Mouse (Mus musculus): ENCODE results near the gene Dmgdh. TPM values are rescaled to one million over a fixed set of nuclear protein-coding genes. Genes with fewer than 3 reads are reported as not detected.
A peak's percentile ranks its signal among the peaks of the same experiment; 100 is the strongest.

Dmgdh gene
- polyA plus RNA-seq, 1 experiment from 2014 or later = not detected

- no peaks in the 10 kb centered on the region for H3K27me3 ChIP-seq (ENCODE audit: insufficient read depth, low read length)
- peak; percentile 75 for ATAC-seq (ENCODE audit: insufficient read depth)
- no peak overlapping the region for H3K27ac ChIP-seq (ENCODE audit: low read depth)
- H3K4me2 ChIP-seq = no peak overlapping the region
- no peaks in the 10 kb centered on the region for H3K36me3 ChIP-seq (ENCODE audit: insufficient read depth)
- no peaks in the 10 kb centered on the region for H3K9me3 ChIP-seq (ENCODE audit: low read depth, low read length)
- H3K4me3 ChIP-seq (ENCODE audit: low read depth, low read length) = no peak overlapping the region
- no peaks in the 10 kb centered on the region for H3K4me1 ChIP-seq (ENCODE audit: insufficient read depth)
- no peak for TF ChIP-seq CTCF (IDR thresholded peaks at IDR 0.05; ENCODE audit: low read depth)
- peak; percentile 76 for DNase-seq
- H3K9ac ChIP-seq = no peak overlapping the region
Observed at GRCm38 (mm10) chr13:93683336-93683735, 9.1 kb downstream of the Dmgdh start.

- Histone ChIP-seq H3K9me3 (ENCODE audit: low read depth, low read length) (no peaks in the 10 kb centered on the region), H3K9ac (no peak overlapping the region), H3K27me3 (ENCODE audit: insufficient read depth, low read length) (no peaks in the 10 kb centered on the region), H3K4me2 (no peak overlapping the region), H3K4me3 (ENCODE audit: low read depth, low read length) (no peak overlapping the region), H3K4me1 (ENCODE audit: insufficient read depth) (no peaks in the 10 kb centered on the region), H3K27ac (ENCODE audit: low read depth) (no peak overlapping the region), H3K36me3 (ENCODE audit: insufficient read depth) (no peaks in the 10 kb centered on the region)
- TF ChIP-seq CTCF (IDR thresholded peaks at IDR 0.05; ENCODE audit: low read depth) = no peak
- DNase-seq (no peak), ATAC-seq (ENCODE audit: insufficient read depth) (no peak)
- 80% methylated on average over 4 of the region's 4 CpGs for WGBS
Observed at GRCm38 (mm10) chr13:93685226-93685625, 11.0 kb downstream of the Dmgdh start.

- WGBS = 8% methylated on average over 5 of the region's 5 CpGs
- ATAC-seq (ENCODE audit: insufficient read depth) = no peak
Observed at GRCm38 (mm10) chr13:93687321-93687720, 13.1 kb downstream of the Dmgdh start.

GRCm38 (mm10) chr13:93689566-93689965 is 15.3 kb downstream of the Dmgdh start:
- no peaks in the 10 kb centered on the region for H3K36me3 ChIP-seq (ENCODE audit: insufficient read depth)
- H3K9me3 ChIP-seq (ENCODE audit: low read depth, low read length) = no peaks in the 10 kb centered on the region
- DNase-seq (no peak), ATAC-seq (ENCODE audit: insufficient read depth) (no peak)
- no peaks in the 10 kb centered on the region for H3K27me3 ChIP-seq (ENCODE audit: insufficient read depth, low read length)
- 93% methylated on average over 3 of the region's 3 CpGs for WGBS
- no peak overlapping the region for H3K9ac ChIP-seq
- H3K4me2 ChIP-seq = no peak overlapping the region
- no peak for TF ChIP-seq CTCF (IDR thresholded peaks at IDR 0.05; ENCODE audit: low read depth)
- H3K27ac ChIP-seq (ENCODE audit: low read depth) = no peak overlapping the region
- H3K4me1 ChIP-seq (ENCODE audit: insufficient read depth) = no peaks in the 10 kb centered on the region
- no peak overlapping the region for H3K4me3 ChIP-seq (ENCODE audit: low read depth, low read length)

More at GRCm38 (mm10) chr13:93687321-93687720, 13.1 kb downstream of the Dmgdh start:
- no peak for TF ChIP-seq CTCF (IDR thresholded peaks at IDR 0.05; ENCODE audit: low read depth)
- DNase-seq = no peak
- H3K9ac ChIP-seq = no peak overlapping the region
- no peaks in the 10 kb centered on the region for H3K4me1 ChIP-seq (ENCODE audit: insufficient read depth)
- no peaks in the 10 kb centered on the region for H3K36me3 ChIP-seq (ENCODE audit: insufficient read depth)
- H3K4me2 ChIP-seq = no peak overlapping the region
- H3K9me3 ChIP-seq (ENCODE audit: low read depth, low read length) = no peaks in the 10 kb centered on the region
- no peaks in the 10 kb centered on the region for H3K27me3 ChIP-seq (ENCODE audit: insufficient read depth, low read length)
- H3K27ac ChIP-seq (ENCODE audit: low read depth) = no peak overlapping the region
- no peak overlapping the region for H3K4me3 ChIP-seq (ENCODE audit: low read depth, low read length)

- Histone ChIP-seq H3K36me3 (ENCODE audit: insufficient read depth) (no peaks in the 10 kb centered on the region), H3K27me3 (ENCODE audit: insufficient read depth, low read length) (no peaks in the 10 kb centered on the region), H3K9ac (no peak overlapping the region), H3K9me3 (ENCODE audit: low read depth, low read length) (no peaks in the 10 kb centered on the region), H3K4me1 (ENCODE audit: insufficient read depth) (no peaks in the 10 kb centered on the region), H3K27ac (ENCODE audit: low read depth) (no peak overlapping the region), H3K4me2 (no peak overlapping the region), H3K4me3 (ENCODE audit: low read depth, low read length) (no peak overlapping the region)
- 82% methylated on average over 1 of the region's 1 CpGs for WGBS
- ATAC-seq (ENCODE audit: insufficient read depth) = no peak
- no peak for TF ChIP-seq CTCF (IDR thresholded peaks at IDR 0.05; ENCODE audit: low read depth)
- DNase-seq = no peak
Observed at GRCm38 (mm10) chr13:93690821-93691220, 16.6 kb downstream of the Dmgdh start.

- no peaks in the 10 kb centered on the region for H3K27me3 ChIP-seq (ENCODE audit: insufficient read depth, low read length)
- no peaks in the 10 kb centered on the region for H3K4me1 ChIP-seq (ENCODE audit: insufficient read depth)
- TF ChIP-seq CTCF (IDR thresholded peaks at IDR 0.05; ENCODE audit: low read depth) = no peak
- H3K9me3 ChIP-seq (ENCODE audit: low read depth, low read length) = no peaks in the 10 kb centered on the region
- H3K36me3 ChIP-seq (ENCODE audit: insufficient read depth) = no peaks in the 10 kb centered on the region
- no peak overlapping the region for H3K27ac ChIP-seq (ENCODE audit: low read depth)
- H3K9ac ChIP-seq = no peak overlapping the region
- 62% methylated on average over 6 of the region's 6 CpGs for WGBS
- no peak overlapping the region for H3K4me2 ChIP-seq
- ATAC-seq (ENCODE audit: insufficient read depth) (no peak), DNase-seq (peak; percentile 40)
- no peak overlapping the region for H3K4me3 ChIP-seq (ENCODE audit: low read depth, low read length)
Observed at GRCm38 (mm10) chr13:93698866-93699265, 24.6 kb downstream of the Dmgdh start.

GRCm38 (mm10) chr13:93705697-93706096 is 31.5 kb downstream of the Dmgdh start:
- Histone ChIP-seq H3K4me1 (ENCODE audit: insufficient read depth) (no peaks in the 10 kb centered on the region), H3K9ac (no peak overlapping the region), H3K4me2 (no peak overlapping the region), H3K4me3 (ENCODE audit: low read depth, low read length) (no peak overlapping the region), H3K27ac (ENCODE audit: low read depth) (no peak overlapping the region), H3K36me3 (ENCODE audit: insufficient read depth) (no peaks in the 10 kb centered on the region), H3K27me3 (ENCODE audit: insufficient read depth, low read length) (no peaks in the 10 kb centered on the region), H3K9me3 (ENCODE audit: low read depth, low read length) (no peaks in the 10 kb centered on the region)
- WGBS = 63% methylated on average over 4 of the region's 4 CpGs
- ATAC-seq (ENCODE audit: insufficient read depth) (peak; percentile 38), DNase-seq (no peak)
- no peak for TF ChIP-seq CTCF (IDR thresholded peaks at IDR 0.05; ENCODE audit: low read depth)

GRCm38 (mm10) chr13:93707271-93707670 is 33.0 kb downstream of the Dmgdh start:
- no peak for DNase-seq
- Histone ChIP-seq H3K4me1 (ENCODE audit: insufficient read depth) (no peaks in the 10 kb centered on the region), H3K27ac (ENCODE audit: low read depth) (no peak overlapping the region), H3K4me2 (no peak overlapping the region), H3K4me3 (ENCODE audit: low read depth, low read length) (no peak overlapping the region), H3K36me3 (ENCODE audit: insufficient read depth) (no peaks in the 10 kb centered on the region), H3K27me3 (ENCODE audit: insufficient read depth, low read length) (no peaks in the 10 kb centered on the region), H3K9me3 (ENCODE audit: low read depth, low read length) (no peaks in the 10 kb centered on the region), H3K9ac (no peak overlapping the region)
- no peak for ATAC-seq (ENCODE audit: insufficient read depth)
- 57% methylated on average over 4 of the region's 4 CpGs for WGBS
- TF ChIP-seq CTCF (IDR thresholded peaks at IDR 0.05; ENCODE audit: low read depth) = no peak
